Mouse (Mus musculus) right cerebral cortex, adult 18-20 months (tissue): ENCODE data around the gene Cd151.

Experiments
- DNase-seq: peaks from one replicate; pipeline ENCODE4 v3.0.0; 2022; ENCODE audit warnings: mixed read lengths

Gene Cd151

GRCm38 (mm10) chr7:141475805-141476158, 8.6 kb downstream of the Cd151 start:
- DNase-seq, result no peak

GRCm38 (mm10) chr7:141476226-141476980, 9.2 kb downstream of the Cd151 start:
- peak; percentile 52 for DNase-seq

DNA sequence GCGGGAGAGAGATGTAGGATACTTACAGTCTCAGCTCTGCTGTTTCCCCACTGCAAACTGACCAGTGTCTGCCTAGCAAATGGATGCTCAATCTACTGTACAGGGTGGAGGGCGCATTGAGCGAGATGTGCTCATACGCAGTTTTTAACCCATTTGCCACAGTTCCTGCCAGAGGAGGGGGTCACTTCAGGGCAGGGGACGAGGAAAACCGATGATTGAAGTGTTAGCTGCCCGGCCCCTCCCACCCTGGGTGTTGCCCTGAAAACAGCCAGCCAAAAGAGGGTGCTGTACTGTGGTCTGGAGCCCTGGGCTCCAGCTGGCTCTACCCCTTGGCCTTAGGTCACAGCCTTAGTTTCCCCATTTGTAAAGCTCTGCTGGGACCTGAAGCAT, 9.8 kb downstream of the Cd151 start:
- DNase-seq, result no peak

- no peak for DNase-seq
These were observed 10.5 kb downstream of the Cd151 start for GRCm38 (mm10) chr7:141477578-141478269.

DNA sequence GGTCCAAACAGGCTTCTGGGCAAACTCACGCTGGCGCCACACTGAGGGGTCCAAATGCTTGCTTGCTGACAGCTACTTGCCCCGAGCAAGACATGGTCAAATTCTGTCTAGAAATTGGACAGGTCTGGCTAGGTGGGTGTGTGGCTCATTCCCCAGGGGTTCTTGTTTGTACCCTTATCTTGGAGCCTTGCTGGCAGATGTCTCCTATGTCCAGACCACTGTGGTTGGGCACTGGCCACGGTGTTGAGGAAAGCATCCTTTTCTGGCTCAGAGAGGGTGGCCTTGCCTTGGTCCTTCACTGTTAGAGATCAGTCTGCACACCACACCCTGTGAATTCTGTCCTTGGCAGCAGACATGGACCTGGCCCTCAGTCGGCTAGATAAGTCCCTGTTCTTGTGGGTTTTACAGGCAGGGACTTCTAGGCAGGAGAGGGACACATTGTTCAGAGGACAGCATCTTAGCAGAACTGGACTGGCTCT, 11.1 kb downstream of the Cd151 start:
- no peak for DNase-seq

DNA sequence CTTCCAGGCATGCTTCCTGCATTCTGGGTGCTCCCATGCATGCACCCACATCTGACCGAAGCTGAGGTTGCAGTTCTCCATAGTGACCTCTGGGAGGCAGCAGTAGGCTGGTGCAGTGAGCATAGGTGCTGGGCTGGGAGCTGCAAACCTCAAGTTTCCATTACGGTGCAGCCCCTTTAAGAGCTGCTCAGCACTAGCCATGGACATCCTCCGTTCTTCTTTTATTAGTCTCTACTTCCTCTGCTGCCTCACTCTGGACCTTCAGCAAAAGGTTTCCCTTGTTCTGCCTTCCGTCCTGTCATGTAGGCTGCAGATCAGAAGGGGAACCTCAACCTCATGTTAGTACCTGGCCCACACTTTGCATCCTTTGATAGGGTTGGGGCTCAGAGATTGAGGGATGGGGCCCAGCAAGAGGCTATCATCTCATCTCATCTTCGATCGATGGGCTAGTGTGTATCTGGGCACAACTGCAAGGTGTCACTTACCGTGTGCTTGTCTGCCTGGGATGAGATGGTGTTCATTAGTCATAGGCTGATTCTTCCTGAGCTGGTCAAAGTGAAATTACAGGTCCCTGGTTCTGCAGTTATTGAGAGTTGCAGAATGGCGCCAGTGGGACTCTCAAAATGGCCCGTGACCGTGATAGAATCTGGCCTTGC, 13.8 kb downstream of the Cd151 start:
- peak; percentile 75 for DNase-seq

- DNase-seq, result peak; percentile 56
These were observed 14.6 kb downstream of the Cd151 start for GRCm38 (mm10) chr7:141481498-141482401.

DNA sequence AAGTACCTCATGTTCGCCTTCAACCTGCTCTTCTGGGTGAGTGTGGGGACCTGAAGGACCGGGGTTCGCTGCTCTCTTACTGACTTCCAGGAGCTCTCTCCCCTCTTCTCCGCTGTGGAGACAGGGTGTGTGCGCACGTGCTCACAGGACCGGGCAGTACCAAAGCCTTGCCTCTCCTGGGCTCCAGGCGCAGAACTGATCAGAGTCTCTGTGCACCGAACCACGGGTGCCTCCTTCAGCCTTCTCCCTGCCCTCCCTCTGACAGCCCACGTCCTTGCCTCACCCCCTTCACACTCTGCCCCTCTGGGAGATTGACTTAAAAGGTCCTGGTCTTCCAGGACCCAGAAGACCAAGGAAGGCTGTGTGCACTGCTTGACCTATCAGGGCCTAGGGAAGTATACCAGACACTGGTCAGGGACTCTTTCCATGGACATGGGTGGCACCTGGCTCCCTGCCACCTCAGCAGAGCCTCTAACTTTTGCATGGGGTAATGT, 15.4 kb downstream of the Cd151 start:
- no peak for DNase-seq

GRCm38 (mm10) chr7:141483114-141483653, 16.0 kb downstream of the Cd151 start:
- DNase-seq, result no peak

GRCm38 (mm10) chr7:141484186-141485120, 17.3 kb downstream of the Cd151 start:
- DNase-seq, result no peak

- no peak for DNase-seq
These were observed 18.0 kb downstream of the Cd151 start for GRCm38 (mm10) chr7:141485186-141485585.

- DNase-seq, result no peak
These were observed 18.4 kb downstream of the Cd151 start for GRCm38 (mm10) chr7:141485606-141486005.

DNA sequence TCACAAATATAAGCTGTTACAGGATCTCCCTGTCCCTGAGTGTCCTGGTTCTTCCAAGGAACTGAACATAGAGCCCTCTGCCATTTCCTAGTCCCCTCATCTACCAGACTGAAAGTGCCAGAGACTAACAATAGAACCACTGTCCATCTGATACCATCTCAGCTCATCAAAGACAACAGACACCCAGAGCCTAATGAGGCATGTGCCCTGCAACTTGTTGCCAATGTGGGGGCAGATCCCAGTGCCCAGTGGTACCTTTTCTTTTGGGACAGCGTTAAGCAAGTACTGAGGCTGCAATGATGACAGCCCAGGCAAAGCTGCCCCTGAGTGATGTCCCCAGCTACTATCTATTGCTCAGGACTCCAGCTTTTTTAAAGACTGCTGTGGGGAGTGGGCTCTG, 19.0 kb downstream of the Cd151 start:
- DNase-seq, result no peak

- no peak for DNase-seq
These were observed 19.9 kb downstream of the Cd151 start for GRCm38 (mm10) chr7:141487141-141487540.

DNA sequence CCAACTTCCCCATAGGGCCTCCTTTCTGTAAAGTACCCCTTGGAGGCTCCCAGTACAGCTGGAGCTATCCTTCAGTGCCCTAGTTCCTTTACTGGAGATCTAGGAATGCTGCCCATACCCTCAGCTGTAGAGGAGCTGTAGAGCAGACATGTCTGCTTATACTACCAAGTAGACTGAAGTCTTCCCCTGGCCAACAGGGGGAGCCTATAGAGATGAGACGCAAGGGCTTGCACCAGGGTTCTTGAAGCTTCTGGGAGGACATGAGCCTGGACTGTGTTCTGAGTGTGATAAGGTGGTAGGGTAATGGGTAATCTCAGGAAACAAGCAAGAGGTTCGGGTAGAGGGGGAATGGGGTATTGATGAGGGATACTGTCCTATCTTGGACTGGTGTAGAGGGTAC, 24.0 kb downstream of the Cd151 start:
- no peak for DNase-seq

GRCm38 (mm10) chr7:141492738-141493137, 25.5 kb downstream of the Cd151 start:
- no peak for DNase-seq

- DNase-seq, result no peak
These were observed 26.5 kb downstream of the Cd151 start for GRCm38 (mm10) chr7:141493729-141494128.

DNA sequence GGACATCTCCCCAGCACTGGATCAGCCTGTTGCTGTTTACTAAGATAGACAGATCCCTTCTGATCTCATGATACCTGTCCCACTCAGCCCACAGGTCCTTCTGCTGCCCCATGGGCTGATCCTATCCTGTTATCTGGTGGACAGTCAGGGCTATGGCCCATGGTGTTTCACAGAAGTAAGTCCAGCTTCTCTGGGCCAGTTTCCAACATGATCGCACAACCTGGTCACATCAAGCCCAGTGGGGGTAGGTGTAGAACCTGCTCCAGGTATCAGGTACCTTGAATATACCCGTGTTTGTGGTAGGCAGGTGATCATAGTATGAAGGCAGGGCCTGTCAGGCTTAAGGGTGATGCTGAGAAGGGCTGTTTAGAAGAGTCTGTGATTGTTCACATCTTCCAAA, 28.2 kb downstream of the Cd151 start:
- DNase-seq, result no peak

GRCm38 (mm10) chr7:141495940-141496339, 28.7 kb downstream of the Cd151 start:
- DNase-seq, result no peak

DNA sequence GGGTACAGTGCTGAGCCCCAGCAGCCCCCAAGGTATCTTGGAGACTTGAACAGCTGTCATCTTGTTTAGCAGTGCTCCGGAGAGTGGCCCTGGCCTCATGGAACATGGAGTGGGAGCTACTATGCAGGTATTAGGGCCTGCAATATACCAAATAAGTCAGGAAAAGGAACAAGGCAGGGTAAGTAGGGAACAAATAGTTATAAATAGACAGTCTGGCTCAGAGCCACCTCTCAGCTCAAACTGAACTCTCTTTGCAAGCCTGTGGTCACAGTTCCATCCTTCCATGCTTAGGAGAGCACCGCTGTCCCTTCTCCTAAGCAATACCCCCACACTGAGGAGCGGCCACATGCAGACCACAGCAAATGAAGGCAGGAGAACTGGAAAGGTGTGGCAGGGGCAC, 30.4 kb downstream of the Cd151 start:
- no peak for DNase-seq
